Mouse (Mus musculus): ENCODE data around the gene Nlgn3.

Gene Nlgn3

GRCm38 (mm10) chrX:101299055-101299454, at the start of gene Nlgn3:
Nlgn3 (plus strand) TSS chrX:101299168.
- in situ Hi-C loops (cut with MboI; ENCODE audit: low pct_unique_long_range_greater_than_20kb in 1 of 2, low sequenced_read_pairs in 2 of 2, unreplicated experiment in 1 of 2): no loop called here

- in situ Hi-C loops (cut with MboI; ENCODE audit: low pct_unique_long_range_greater_than_20kb in 1 of 2, low sequenced_read_pairs in 2 of 2, unreplicated experiment in 1 of 2): no loop called here
Observed at GRCm38 (mm10) chrX:101253952-101254729, 44.8 kb upstream of the Nlgn3 start, which contains the start of gene Foxo4. Foxo4 (plus strand) TSS chrX:101254528.

- in situ Hi-C loops (cut with MboI; ENCODE audit: low pct_unique_long_range_greater_than_20kb in 1 of 2, low sequenced_read_pairs in 2 of 2, unreplicated experiment in 1 of 2): no loop called here
Observed at GRCm38 (mm10) chrX:101254740-101255139, 44.2 kb upstream of the Nlgn3 start.

GRCm38 (mm10) chrX:101256603-101257002, 42.4 kb upstream of the Nlgn3 start:
- in situ Hi-C loops (cut with MboI; ENCODE audit: low pct_unique_long_range_greater_than_20kb in 1 of 2, low sequenced_read_pairs in 2 of 2, unreplicated experiment in 1 of 2): no loop called here

- in situ Hi-C loops (cut with MboI; ENCODE audit: low pct_unique_long_range_greater_than_20kb in 1 of 2, low sequenced_read_pairs in 2 of 2, unreplicated experiment in 1 of 2): no loop called here
Observed at GRCm38 (mm10) chrX:101260441-101261325, 38.3 kb upstream of the Nlgn3 start.

GRCm38 (mm10) chrX:101263892-101264291, 35.1 kb upstream of the Nlgn3 start, which contains the start of gene Gm614:
Gm614 (minus strand) TSS chrX:101263992.
- in situ Hi-C loops (cut with MboI; ENCODE audit: low pct_unique_long_range_greater_than_20kb in 1 of 2, low sequenced_read_pairs in 2 of 2, unreplicated experiment in 1 of 2): no loop called here

- in situ Hi-C loops (cut with MboI; ENCODE audit: low pct_unique_long_range_greater_than_20kb in 1 of 2, low sequenced_read_pairs in 2 of 2, unreplicated experiment in 1 of 2): no loop called here
Observed at GRCm38 (mm10) chrX:101266631-101267030, 32.3 kb upstream of the Nlgn3 start.

- in situ Hi-C loops (cut with MboI; ENCODE audit: low pct_unique_long_range_greater_than_20kb in 1 of 2, low sequenced_read_pairs in 2 of 2, unreplicated experiment in 1 of 2): no loop called here
Observed at GRCm38 (mm10) chrX:101268025-101268754, 30.8 kb upstream of the Nlgn3 start, which contains the start of gene Il2rg. Il2rg (minus strand) TSS chrX:101268255.

- in situ Hi-C loops (cut with MboI; ENCODE audit: low pct_unique_long_range_greater_than_20kb in 1 of 2, low sequenced_read_pairs in 2 of 2, unreplicated experiment in 1 of 2): no loop called here
Observed at GRCm38 (mm10) chrX:101268755-101269124, 30.2 kb upstream of the Nlgn3 start, which contains the start of gene Gm20489. Gm20489 (minus strand) TSS chrX:101269023.

GRCm38 (mm10) chrX:101273410-101273809, 25.6 kb upstream of the Nlgn3 start:
- in situ Hi-C loops (cut with MboI; ENCODE audit: low pct_unique_long_range_greater_than_20kb in 1 of 2, low sequenced_read_pairs in 2 of 2, unreplicated experiment in 1 of 2): no loop called here

GRCm38 (mm10) chrX:101273875-101274738, 24.9 kb upstream of the Nlgn3 start, which contains the start of gene Med12:
Med12 (plus strand) TSS chrX:101274030.
- in situ Hi-C loops (cut with MboI; ENCODE audit: low pct_unique_long_range_greater_than_20kb in 1 of 2, low sequenced_read_pairs in 2 of 2, unreplicated experiment in 1 of 2): no loop called here

- in situ Hi-C loops (cut with MboI; ENCODE audit: low pct_unique_long_range_greater_than_20kb in 1 of 2, low sequenced_read_pairs in 2 of 2, unreplicated experiment in 1 of 2): no loop called here
Observed at GRCm38 (mm10) chrX:101282813-101283212, 16.2 kb upstream of the Nlgn3 start.

GRCm38 (mm10) chrX:101285534-101285933, 13.4 kb upstream of the Nlgn3 start:
- in situ Hi-C loops (cut with MboI; ENCODE audit: low pct_unique_long_range_greater_than_20kb in 1 of 2, low sequenced_read_pairs in 2 of 2, unreplicated experiment in 1 of 2): no loop called here

GRCm38 (mm10) chrX:101285953-101286670, 12.9 kb upstream of the Nlgn3 start:
- in situ Hi-C loops (cut with MboI; ENCODE audit: low pct_unique_long_range_greater_than_20kb in 1 of 2, low sequenced_read_pairs in 2 of 2, unreplicated experiment in 1 of 2): no loop called here

GRCm38 (mm10) chrX:101287543-101287942, 11.4 kb upstream of the Nlgn3 start:
- in situ Hi-C loops (cut with MboI; ENCODE audit: low pct_unique_long_range_greater_than_20kb in 1 of 2, low sequenced_read_pairs in 2 of 2, unreplicated experiment in 1 of 2): no loop called here

GRCm38 (mm10) chrX:101288432-101288831, 10.5 kb upstream of the Nlgn3 start:
- in situ Hi-C loops (cut with MboI; ENCODE audit: low pct_unique_long_range_greater_than_20kb in 1 of 2, low sequenced_read_pairs in 2 of 2, unreplicated experiment in 1 of 2): no loop called here

- in situ Hi-C loops (cut with MboI; ENCODE audit: low pct_unique_long_range_greater_than_20kb in 1 of 2, low sequenced_read_pairs in 2 of 2, unreplicated experiment in 1 of 2): no loop called here
Observed at GRCm38 (mm10) chrX:101289037-101289436, 9.9 kb upstream of the Nlgn3 start.

Data from mouse embryonic stem cell (cell line).